Mouse (Mus musculus): ENCODE results near the gene Slc36a3. TPM values are rescaled to one million over a fixed set of nuclear protein-coding genes. Genes with fewer than 3 reads are reported as not detected.
"Not testable (repeated sequence)": the region's sequence is repeated elsewhere in the genome, so short reads cannot be mapped to it uniquely, and the experiment has no call there.

Slc36a3 gene
- polyA plus RNA-seq, 1 experiment from 2014 or later: not detected

DNA sequence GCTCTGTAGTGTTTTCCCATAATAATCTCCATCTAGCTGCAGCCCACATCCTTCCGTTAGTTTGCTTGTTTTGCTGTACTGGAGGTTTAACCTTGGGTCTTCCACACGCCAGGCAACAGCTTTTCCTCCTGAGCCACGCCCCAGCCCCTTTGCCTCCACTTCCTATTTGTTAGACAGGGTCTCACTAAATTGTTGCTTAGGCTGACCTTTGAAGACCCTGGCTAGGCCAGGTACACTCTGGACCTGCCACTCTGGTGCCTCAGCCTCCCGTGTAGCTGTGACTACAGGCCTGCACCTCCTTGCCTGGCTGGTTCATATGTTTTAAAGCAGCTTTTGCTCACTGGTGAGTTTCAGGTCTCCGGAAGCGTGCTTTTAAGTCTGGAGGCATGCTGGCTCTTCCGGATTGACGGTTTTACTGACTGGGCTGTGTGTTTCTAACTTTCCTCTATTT, 30.7 kb downstream of the Slc36a3 start:
- Histone ChIP-seq H3K4me3 (ENCODE audit: low read depth, low read length) (no peak overlapping the region), H3K9ac (ENCODE audit: low read depth, low read length) (no peak overlapping the region), H3K4me1 (replicated peaks; ENCODE audit: control insufficient read depth, insufficient read depth, low read length) (no peaks in the 10 kb centered on the region), H3K27ac (ENCODE audit: low read depth, low read length) (no peak overlapping the region), H3K36me3 (ENCODE audit: control insufficient read depth, insufficient read depth, low read length) (no peaks in the 10 kb centered on the region), H3K9me3 (ENCODE audit: control insufficient read depth, low read length) (no peaks in the 10 kb centered on the region), H3K4me2 (replicated peaks; ENCODE audit: low read depth, low read length) (no peak overlapping the region), H3K27me3 (ENCODE audit: control insufficient read depth, insufficient read depth, low read length) (no peaks in the 10 kb centered on the region)
- no peak for DNase-seq (ENCODE audit: low spot score)
- no peak for ATAC-seq (ENCODE audit: low FRiP score)
- WGBS: 86% methylated on average over 8 of the region's 8 CpGs

DNA sequence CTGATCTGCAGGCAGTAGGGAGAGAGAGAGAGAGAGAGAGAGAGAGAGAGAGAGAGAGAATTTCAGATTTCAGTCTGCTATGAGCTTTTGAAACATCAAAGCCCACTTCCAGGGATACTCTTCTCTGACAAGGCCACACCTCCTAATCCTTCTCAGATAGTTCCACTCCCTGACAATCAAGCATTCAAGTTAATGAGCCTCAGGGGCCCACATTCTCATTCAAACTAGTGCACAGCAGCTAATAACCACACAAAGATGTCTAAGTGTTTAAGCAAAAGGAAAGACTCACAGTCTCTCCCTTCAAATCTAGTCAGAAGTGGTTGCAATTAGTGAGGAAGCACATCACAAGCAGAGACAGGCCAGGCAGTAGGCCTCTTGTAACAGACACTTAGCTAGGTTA, 31.2 kb downstream of the Slc36a3 start:
- Histone ChIP-seq H3K4me3 (ENCODE audit: low read depth, low read length) (no peak overlapping the region), H3K9ac (ENCODE audit: low read depth, low read length) (no peak overlapping the region), H3K36me3 (ENCODE audit: control insufficient read depth, insufficient read depth, low read length) (no peaks in the 10 kb centered on the region), H3K27ac (ENCODE audit: low read depth, low read length) (no peak overlapping the region), H3K27me3 (ENCODE audit: control insufficient read depth, insufficient read depth, low read length) (no peaks in the 10 kb centered on the region), H3K9me3 (ENCODE audit: control insufficient read depth, low read length) (no peaks in the 10 kb centered on the region), H3K4me2 (replicated peaks; ENCODE audit: low read depth, low read length) (no peak overlapping the region), H3K4me1 (replicated peaks; ENCODE audit: control insufficient read depth, insufficient read depth, low read length) (no peaks in the 10 kb centered on the region)
- DNase-seq (ENCODE audit: low spot score) (no peak), ATAC-seq (ENCODE audit: low FRiP score) (no peak)

- Histone ChIP-seq H3K4me2 (replicated peaks; ENCODE audit: low read depth, low read length) (no peak overlapping the region), H3K9me3 (ENCODE audit: control insufficient read depth, low read length) (no peaks in the 10 kb centered on the region), H3K9ac (ENCODE audit: low read depth, low read length) (no peak overlapping the region), H3K27me3 (ENCODE audit: control insufficient read depth, insufficient read depth, low read length) (no peaks in the 10 kb centered on the region), H3K4me3 (ENCODE audit: low read depth, low read length) (no peak overlapping the region), H3K4me1 (replicated peaks; ENCODE audit: control insufficient read depth, insufficient read depth, low read length) (no peaks in the 10 kb centered on the region), H3K36me3 (ENCODE audit: control insufficient read depth, insufficient read depth, low read length) (no peaks in the 10 kb centered on the region), H3K27ac (ENCODE audit: low read depth, low read length) (no peak overlapping the region)
- DNase-seq (ENCODE audit: low spot score) (no peak), ATAC-seq (ENCODE audit: low FRiP score) (no peak)
- WGBS: 85% methylated on average over 2 of the region's 2 CpGs
These were observed 34.5 kb downstream of the Slc36a3 start for GRCm38 (mm10) chr11:55117031-55117430.

GRCm38 (mm10) chr11:55116004-55116403, 35.5 kb downstream of the Slc36a3 start:
- Histone ChIP-seq H3K9ac (ENCODE audit: low read depth, low read length) (no peak overlapping the region), H3K27me3 (ENCODE audit: control insufficient read depth, insufficient read depth, low read length) (no peaks in the 10 kb centered on the region), H3K4me1 (replicated peaks; ENCODE audit: control insufficient read depth, insufficient read depth, low read length) (no peaks in the 10 kb centered on the region), H3K36me3 (ENCODE audit: control insufficient read depth, insufficient read depth, low read length) (no peaks in the 10 kb centered on the region), H3K4me2 (replicated peaks; ENCODE audit: low read depth, low read length) (no peak overlapping the region), H3K9me3 (ENCODE audit: control insufficient read depth, low read length) (no peaks in the 10 kb centered on the region), H3K27ac (ENCODE audit: low read depth, low read length) (no peak overlapping the region), H3K4me3 (ENCODE audit: low read depth, low read length) (no peak overlapping the region)
- ATAC-seq (ENCODE audit: low FRiP score): no peak
- WGBS: 89% methylated on average over 3 of the region's 3 CpGs
- no peak for DNase-seq (ENCODE audit: low spot score)

DNA sequence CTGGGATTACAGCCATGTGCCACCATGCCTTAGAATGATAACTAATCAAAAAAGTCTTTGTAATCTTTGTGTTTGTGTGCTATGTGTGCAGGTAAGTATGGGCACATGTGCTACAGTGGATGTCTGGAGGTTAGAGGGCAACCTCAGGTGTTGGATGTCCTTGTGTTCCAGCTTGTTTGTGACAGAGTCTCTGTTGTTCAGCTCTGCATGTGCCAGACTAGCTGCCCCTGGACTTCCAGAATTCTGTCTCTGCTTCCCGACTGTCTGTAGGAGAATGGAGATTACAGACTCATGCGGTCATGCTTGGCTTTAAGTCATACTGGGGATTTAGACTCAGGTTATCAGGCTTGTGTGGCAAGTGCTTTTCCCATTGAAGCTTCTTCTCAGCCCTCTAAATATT, 37.2 kb downstream of the Slc36a3 start:
- no peaks in the 10 kb centered on the region for H3K9me3 ChIP-seq (ENCODE audit: control insufficient read depth, low read length)
- H3K36me3 ChIP-seq (ENCODE audit: control insufficient read depth, insufficient read depth, low read length): no peaks in the 10 kb centered on the region
- WGBS: 82% methylated on average over 2 of the region's 2 CpGs
- H3K4me2 ChIP-seq (replicated peaks; ENCODE audit: low read depth, low read length): no peak overlapping the region
- no peak overlapping the region for H3K27ac ChIP-seq (ENCODE audit: low read depth, low read length)
- H3K4me1 ChIP-seq (replicated peaks; ENCODE audit: control insufficient read depth, insufficient read depth, low read length): no peaks in the 10 kb centered on the region
- no peak for ATAC-seq (ENCODE audit: low FRiP score)
- H3K9ac ChIP-seq (ENCODE audit: low read depth, low read length): no peak overlapping the region
- H3K4me3 ChIP-seq (ENCODE audit: low read depth, low read length): no peak overlapping the region
- DNase-seq (ENCODE audit: low spot score): no peak
- no peaks in the 10 kb centered on the region for H3K27me3 ChIP-seq (ENCODE audit: control insufficient read depth, insufficient read depth, low read length)

GRCm38 (mm10) chr11:55113861-55114250, 37.7 kb downstream of the Slc36a3 start:
- DNase-seq (ENCODE audit: low spot score); H3K27me3 ChIP-seq (ENCODE audit: control insufficient read depth, insufficient read depth, low read length); H3K27ac ChIP-seq (ENCODE audit: low read depth, low read length); H3K4me3 ChIP-seq (ENCODE audit: low read depth, low read length); H3K36me3 ChIP-seq (ENCODE audit: control insufficient read depth, insufficient read depth, low read length); H3K4me1 ChIP-seq (replicated peaks; ENCODE audit: control insufficient read depth, insufficient read depth, low read length); H3K9ac ChIP-seq (ENCODE audit: low read depth, low read length); H3K4me2 ChIP-seq (replicated peaks; ENCODE audit: low read depth, low read length); H3K9me3 ChIP-seq (ENCODE audit: control insufficient read depth, low read length); ATAC-seq (ENCODE audit: low FRiP score): not testable (repeated sequence)
- WGBS: 40% methylated on average over 4 of the region's 4 CpGs

- DNase-seq (ENCODE audit: low spot score): no peak
- H3K36me3 ChIP-seq (ENCODE audit: control insufficient read depth, insufficient read depth, low read length): no peaks in the 10 kb centered on the region
- H3K9ac ChIP-seq (ENCODE audit: low read depth, low read length): no peak overlapping the region
- H3K9me3 ChIP-seq (ENCODE audit: control insufficient read depth, low read length): no peaks in the 10 kb centered on the region
- no peaks in the 10 kb centered on the region for H3K27me3 ChIP-seq (ENCODE audit: control insufficient read depth, insufficient read depth, low read length)
- H3K27ac ChIP-seq (ENCODE audit: low read depth, low read length): no peak overlapping the region
- WGBS: 68% methylated on average over 7 of the region's 7 CpGs
- no peak overlapping the region for H3K4me3 ChIP-seq (ENCODE audit: low read depth, low read length)
- no peak overlapping the region for H3K4me2 ChIP-seq (replicated peaks; ENCODE audit: low read depth, low read length)
- H3K4me1 ChIP-seq (replicated peaks; ENCODE audit: control insufficient read depth, insufficient read depth, low read length): no peaks in the 10 kb centered on the region
- ATAC-seq (ENCODE audit: low FRiP score): no peak
These were observed 38.2 kb downstream of the Slc36a3 start for GRCm38 (mm10) chr11:55113209-55113860.

- H3K27ac ChIP-seq (ENCODE audit: low read depth, low read length): no peak overlapping the region
- 80% methylated on average over 7 of the region's 7 CpGs for WGBS
- no peak for ATAC-seq (ENCODE audit: low FRiP score)
These were observed 40.8 kb downstream of the Slc36a3 start for GRCm38 (mm10) chr11:55110566-55111169.

More at GRCm38 (mm10) chr11:55110566-55111169, 40.8 kb downstream of the Slc36a3 start:
- Histone ChIP-seq H3K4me1 (replicated peaks; ENCODE audit: control insufficient read depth, insufficient read depth, low read length) (no peaks in the 10 kb centered on the region), H3K9me3 (ENCODE audit: control insufficient read depth, low read length) (no peaks in the 10 kb centered on the region), H3K9ac (ENCODE audit: low read depth, low read length) (no peak overlapping the region), H3K27me3 (ENCODE audit: control insufficient read depth, insufficient read depth, low read length) (no peaks in the 10 kb centered on the region), H3K4me2 (replicated peaks; ENCODE audit: low read depth, low read length) (no peak overlapping the region), H3K4me3 (ENCODE audit: low read depth, low read length) (no peak overlapping the region), H3K36me3 (ENCODE audit: control insufficient read depth, insufficient read depth, low read length) (no peaks in the 10 kb centered on the region)
- no peak for DNase-seq (ENCODE audit: low spot score)

Data from hindbrain, embryonic 11.5 days (tissue).